Mouse (Mus musculus): Measurements from ENCODE around the gene Cox8c.

- TF ChIP-seq CTCF (IDR thresholded peaks at IDR 0.05; ENCODE audit: control insufficient read depth, insufficient read depth, insufficient read length) (no peak), CEBPB (IDR thresholded peaks at IDR 0.05; ENCODE audit: low read depth) (no peak), USF1 (IDR thresholded peaks at IDR 0.05; ENCODE audit: low read depth) (no peak), MAX (IDR thresholded peaks at IDR 0.05) (no peak), MYOD1 (IDR thresholded peaks at IDR 0.05; ENCODE audit: control insufficient read depth, insufficient read length, low read depth) (no peak), MYOG (IDR thresholded peaks at IDR 0.05; ENCODE audit: control insufficient read depth, extremely low read depth, insufficient read length) (no peak)
These were observed 50.5 kb downstream of the Cox8c start for GRCm38 (mm10) chr12:102949395-102950208.
